Mouse (Mus musculus): Measurements from ENCODE around the gene Kif5c. TPM values are rescaled to one million over a fixed set of nuclear protein-coding genes. Genes with fewer than 3 reads are reported as not detected.

Gene Kif5c
- polyA plus RNA-seq, 1 experiment from 2014 or later: 148 TPM

DNA sequence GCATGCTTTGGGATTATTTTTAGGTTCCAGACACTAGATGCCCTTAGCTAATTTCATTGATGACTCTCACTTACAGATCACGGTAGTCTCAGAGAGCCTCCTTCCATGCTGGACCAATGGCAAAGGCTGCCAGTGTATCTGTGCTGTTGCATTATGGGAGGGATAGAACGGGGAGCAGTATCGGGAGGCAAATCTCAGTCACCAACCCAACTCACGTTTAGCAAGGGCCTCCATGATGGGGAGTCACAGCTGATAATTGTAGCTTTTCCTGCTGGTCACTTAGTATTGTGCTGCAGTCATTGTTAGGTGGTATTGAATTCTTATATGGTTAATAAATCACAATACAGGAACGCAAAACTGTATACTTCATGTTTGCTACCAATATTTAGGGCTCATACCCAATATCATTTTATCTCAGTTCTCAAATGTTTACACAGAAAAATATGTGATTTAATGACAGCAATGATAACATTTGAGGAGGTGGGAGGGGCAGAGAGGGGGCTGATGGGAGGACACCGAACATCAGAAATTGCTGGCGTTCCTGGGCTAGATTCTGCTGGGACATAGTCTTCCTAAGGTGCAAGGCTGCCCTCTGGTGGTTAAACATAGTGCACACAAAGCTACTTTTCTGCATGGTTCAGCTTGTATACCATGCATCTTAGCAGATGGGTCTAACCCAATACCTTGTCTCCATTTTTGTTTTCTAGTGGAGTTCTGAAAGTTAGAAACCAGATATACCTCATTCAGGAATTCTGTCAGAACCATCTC lies 115.1 kb downstream of the Kif5c start:
- ATAC-seq: peak; percentile 73

DNA sequence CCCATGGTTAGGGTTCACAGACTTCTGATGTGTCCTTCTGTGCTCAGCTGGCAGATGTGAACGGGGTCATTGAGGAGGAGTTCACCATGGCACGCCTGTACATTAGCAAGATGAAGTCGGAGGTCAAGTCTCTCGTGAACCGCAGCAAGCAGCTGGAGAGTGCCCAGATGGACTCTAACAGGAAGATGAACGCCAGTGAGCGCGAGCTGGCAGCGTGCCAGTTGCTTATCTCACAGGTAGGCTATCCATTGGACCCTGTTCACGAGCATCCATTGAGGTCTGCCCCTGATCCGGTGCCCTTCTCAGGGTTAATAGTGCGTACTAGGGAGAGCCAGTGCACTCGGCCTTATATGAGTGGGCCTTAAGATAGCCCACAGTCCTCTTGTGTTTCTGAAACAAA lies 116.3 kb downstream of the Kif5c start:
- no peaks in the 10 kb centered on the region for H3K4me1 ChIP-seq (ENCODE audit: control insufficient read depth, insufficient read depth, low read length)
- no peak for DNase-seq (ENCODE audit: low spot score)
- no peak overlapping the region for H3K4me3 ChIP-seq (ENCODE audit: low read depth, low read length)
- H3K9ac ChIP-seq (ENCODE audit: low read length): no peak overlapping the region
- WGBS: 88% methylated on average over 13 of the region's 13 CpGs
- H3K4me2 ChIP-seq (ENCODE audit: low read length): no peak overlapping the region
- peaks cover 83% of the 10 kb centered on the region for H3K36me3 ChIP-seq (ENCODE audit: control insufficient read depth, insufficient read depth, low read length)
- H3K27ac ChIP-seq (ENCODE audit: low read depth, low read length): no peak overlapping the region
- H3K9me3 ChIP-seq (replicated peaks; ENCODE audit: control insufficient read depth, low read length): no peaks in the 10 kb centered on the region
- no peak for ATAC-seq
- H3K27me3 ChIP-seq (replicated peaks; ENCODE audit: control insufficient read depth, insufficient read depth, low read length): no peaks in the 10 kb centered on the region

More for the DNA sequence above, 115.1 kb downstream of the Kif5c start:
- Histone ChIP-seq H3K27ac (ENCODE audit: low read depth, low read length) (no peak overlapping the region), H3K9me3 (replicated peaks; ENCODE audit: control insufficient read depth, low read length) (no peaks in the 10 kb centered on the region), H3K4me3 (ENCODE audit: low read depth, low read length) (no peak overlapping the region), H3K36me3 (ENCODE audit: control insufficient read depth, insufficient read depth, low read length) (peaks cover 82% of the 10 kb centered on the region), H3K4me2 (ENCODE audit: low read length) (no peak overlapping the region), H3K27me3 (replicated peaks; ENCODE audit: control insufficient read depth, insufficient read depth, low read length) (no peaks in the 10 kb centered on the region), H3K4me1 (ENCODE audit: control insufficient read depth, insufficient read depth, low read length) (no peaks in the 10 kb centered on the region), H3K9ac (ENCODE audit: low read length) (no peak overlapping the region)
- 57% methylated on average over 7 of the region's 7 CpGs for WGBS
- DNase-seq (ENCODE audit: low spot score): peak; percentile 94

DNA sequence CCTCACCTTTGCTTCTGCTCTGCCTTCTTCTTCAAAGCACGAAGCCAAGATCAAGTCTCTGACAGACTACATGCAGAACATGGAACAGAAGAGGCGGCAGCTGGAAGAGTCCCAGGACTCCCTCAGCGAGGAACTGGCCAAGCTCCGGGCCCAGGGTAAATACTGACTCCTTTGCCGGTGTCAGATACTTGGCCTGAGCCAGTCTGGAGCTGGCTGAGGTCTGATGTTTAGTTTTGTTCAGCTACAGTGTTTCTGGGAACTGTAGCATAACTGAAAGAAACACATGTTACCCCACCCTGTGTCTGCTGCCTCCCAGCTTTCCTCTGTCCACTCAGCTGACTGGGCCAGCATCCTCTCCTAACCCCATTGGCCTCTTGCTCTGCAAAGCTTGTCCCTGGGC lies 119.9 kb downstream of the Kif5c start:
- ATAC-seq: no peak
- Histone ChIP-seq H3K4me2 (ENCODE audit: low read length) (no peak overlapping the region), H3K27ac (ENCODE audit: low read depth, low read length) (no peak overlapping the region), H3K4me3 (ENCODE audit: low read depth, low read length) (no peak overlapping the region), H3K27me3 (replicated peaks; ENCODE audit: control insufficient read depth, insufficient read depth, low read length) (no peaks in the 10 kb centered on the region), H3K9me3 (replicated peaks; ENCODE audit: control insufficient read depth, low read length) (no peaks in the 10 kb centered on the region), H3K9ac (ENCODE audit: low read length) (no peak overlapping the region), H3K36me3 (ENCODE audit: control insufficient read depth, insufficient read depth, low read length) (peaks cover 87% of the 10 kb centered on the region), H3K4me1 (ENCODE audit: control insufficient read depth, insufficient read depth, low read length) (peaks cover 8% of the 10 kb centered on the region; the same call in 1 of the 2 replicates)
- 94% methylated on average over 5 of the region's 5 CpGs for WGBS
- no peak for DNase-seq (ENCODE audit: low spot score)

DNA sequence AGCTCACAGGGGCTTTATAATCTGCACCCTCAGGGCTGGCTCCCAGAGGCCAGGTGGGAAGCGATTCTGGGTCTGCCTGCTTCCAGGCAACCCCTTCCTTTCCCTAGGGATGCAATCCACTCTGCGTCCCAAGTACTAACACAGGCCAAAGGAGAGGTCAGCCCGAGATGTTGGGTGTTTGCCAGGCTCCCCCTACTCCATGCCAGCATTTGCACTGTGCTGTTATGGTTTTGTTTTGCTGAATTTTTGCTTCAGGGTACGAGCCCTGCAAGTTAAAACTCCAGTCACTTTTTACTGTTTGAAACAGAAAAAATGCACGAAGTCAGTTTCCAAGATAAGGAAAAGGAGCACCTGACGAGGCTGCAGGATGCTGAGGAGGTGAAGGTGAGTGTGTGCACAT lies 121.9 kb downstream of the Kif5c start:
- ATAC-seq: no peak
- H3K4me1 ChIP-seq (ENCODE audit: control insufficient read depth, insufficient read depth, low read length): peaks cover 8% of the 10 kb centered on the region; the same call in 1 of the 2 replicates
- 77% methylated on average over 6 of the region's 6 CpGs for WGBS

DNA sequence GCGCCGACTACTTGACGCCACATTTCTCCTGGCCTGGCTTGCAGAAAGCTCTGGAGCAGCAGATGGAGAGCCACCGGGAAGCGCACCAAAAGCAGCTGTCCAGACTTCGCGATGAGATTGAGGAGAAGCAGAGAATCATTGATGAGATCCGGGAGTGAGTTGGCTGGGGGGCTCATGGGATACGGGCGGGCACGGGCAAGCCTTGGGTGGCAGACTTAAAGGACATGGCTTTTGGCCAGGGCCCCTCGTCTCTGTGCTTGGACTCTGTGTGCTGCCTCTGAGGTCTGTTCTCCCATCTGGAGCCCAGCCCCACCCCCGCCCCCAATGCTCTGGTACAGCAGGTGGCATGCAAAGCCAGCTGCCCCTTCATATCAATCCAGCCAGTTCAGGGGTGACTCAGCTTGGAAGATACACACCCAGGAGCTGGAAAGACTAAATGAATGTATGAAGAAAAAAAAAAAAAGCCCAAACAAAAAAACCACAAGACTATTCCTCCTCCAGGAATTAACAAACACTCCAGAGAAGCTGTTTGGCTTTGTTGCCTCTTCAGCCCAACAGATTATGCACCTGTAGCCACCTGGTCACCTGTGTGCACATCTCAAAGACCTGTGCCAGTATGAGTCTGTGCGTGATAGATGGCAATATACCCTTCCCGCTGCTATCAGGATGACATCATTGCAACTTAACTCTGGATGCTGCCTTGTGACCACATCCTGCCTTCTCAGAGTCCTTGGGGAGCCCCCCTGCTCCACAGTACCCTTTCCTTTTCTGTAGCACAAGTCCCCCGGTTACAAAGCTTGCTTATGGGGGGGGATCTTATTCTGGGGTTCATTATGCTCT lies 123.0 kb downstream of the Kif5c start:
- DNase-seq (ENCODE audit: low spot score): peak; percentile 82

More for the DNA sequence above, 121.9 kb downstream of the Kif5c start:
- H3K4me2 ChIP-seq (ENCODE audit: low read length): no peak overlapping the region
- no peaks in the 10 kb centered on the region for H3K27me3 ChIP-seq (replicated peaks; ENCODE audit: control insufficient read depth, insufficient read depth, low read length)
- no peak overlapping the region for H3K9ac ChIP-seq (ENCODE audit: low read length)
- peaks cover 92% of the 10 kb centered on the region for H3K36me3 ChIP-seq (ENCODE audit: control insufficient read depth, insufficient read depth, low read length)
- H3K27ac ChIP-seq (ENCODE audit: low read depth, low read length): peak overlapping the region; percentile 77
- DNase-seq (ENCODE audit: low spot score): no peak
- H3K4me3 ChIP-seq (ENCODE audit: low read depth, low read length): no peak overlapping the region
- H3K9me3 ChIP-seq (replicated peaks; ENCODE audit: control insufficient read depth, low read length): no peaks in the 10 kb centered on the region

DNA sequence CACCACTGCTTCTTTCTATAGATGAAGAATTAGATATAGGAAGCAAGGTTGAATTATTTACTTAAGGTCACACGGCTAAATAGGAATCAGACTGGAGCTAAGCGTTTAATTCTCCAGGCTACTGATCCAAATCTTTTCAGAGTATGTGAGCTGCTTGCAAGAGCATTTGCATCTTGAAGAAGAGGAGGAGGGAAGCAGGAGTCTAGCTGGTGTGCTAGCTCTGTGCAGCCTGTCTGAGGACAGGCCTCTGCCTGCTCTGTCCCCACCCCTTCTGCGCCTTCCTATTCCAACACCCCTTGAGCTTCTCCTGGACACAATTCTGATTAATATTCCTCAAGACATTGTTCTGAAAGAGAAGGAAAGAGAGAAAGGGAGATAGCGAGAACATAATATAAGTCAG lies 123.8 kb downstream of the Kif5c start:
- H3K4me2 ChIP-seq (ENCODE audit: low read length): no peak overlapping the region
- peaks cover 96% of the 10 kb centered on the region for H3K36me3 ChIP-seq (ENCODE audit: control insufficient read depth, insufficient read depth, low read length)
- H3K9ac ChIP-seq (ENCODE audit: low read length): no peak overlapping the region
- ATAC-seq (no peak), DNase-seq (ENCODE audit: low spot score) (no peak)
- no peaks in the 10 kb centered on the region for H3K27me3 ChIP-seq (replicated peaks; ENCODE audit: control insufficient read depth, insufficient read depth, low read length)
- peak overlapping the region; percentile 46; the same call in 1 of the 2 replicates for H3K27ac ChIP-seq (ENCODE audit: low read depth, low read length)
- 88% methylated on average over 4 of the region's 4 CpGs for WGBS
- H3K4me3 ChIP-seq (ENCODE audit: low read depth, low read length): no peak overlapping the region
- H3K4me1 ChIP-seq (ENCODE audit: control insufficient read depth, insufficient read depth, low read length): peaks cover 8% of the 10 kb centered on the region; the same call in 1 of the 2 replicates
- H3K9me3 ChIP-seq (replicated peaks; ENCODE audit: control insufficient read depth, low read length): no peaks in the 10 kb centered on the region

More for the DNA sequence above, 123.0 kb downstream of the Kif5c start:
- Histone ChIP-seq H3K4me2 (ENCODE audit: low read length) (no peak overlapping the region), H3K27ac (ENCODE audit: low read depth, low read length) (peak overlapping the region; percentile 77), H3K27me3 (replicated peaks; ENCODE audit: control insufficient read depth, insufficient read depth, low read length) (no peaks in the 10 kb centered on the region), H3K9me3 (replicated peaks; ENCODE audit: control insufficient read depth, low read length) (no peaks in the 10 kb centered on the region), H3K9ac (ENCODE audit: low read length) (no peak overlapping the region), H3K4me1 (ENCODE audit: control insufficient read depth, insufficient read depth, low read length) (peaks cover 8% of the 10 kb centered on the region; the same call in 1 of the 2 replicates), H3K4me3 (ENCODE audit: low read depth, low read length) (no peak overlapping the region), H3K36me3 (ENCODE audit: control insufficient read depth, insufficient read depth, low read length) (peaks cover 93% of the 10 kb centered on the region)
- ATAC-seq: peak; percentile 72
- WGBS: 58% methylated on average over 16 of the region's 16 CpGs

DNA sequence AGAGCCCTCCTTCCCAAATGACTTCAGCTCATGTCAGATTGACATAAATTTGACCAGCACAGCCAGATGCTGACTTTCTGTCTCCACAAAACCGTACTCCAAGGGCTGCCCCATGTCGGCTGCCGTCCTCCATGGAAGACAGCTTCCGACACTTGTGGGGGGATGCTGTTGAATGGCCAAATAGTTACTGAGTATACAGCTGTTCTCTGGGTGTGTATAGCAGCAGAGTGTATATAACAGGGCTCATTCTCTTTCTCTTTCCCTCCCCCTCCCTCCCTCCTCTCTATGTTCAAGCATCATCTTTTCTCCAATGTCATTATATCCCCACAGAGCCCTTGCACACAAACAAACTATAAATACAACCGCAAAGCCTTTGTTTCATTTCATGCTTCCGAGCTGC lies 124.7 kb downstream of the Kif5c start:
- Histone ChIP-seq H3K9me3 (replicated peaks; ENCODE audit: control insufficient read depth, low read length) (no peaks in the 10 kb centered on the region), H3K36me3 (ENCODE audit: control insufficient read depth, insufficient read depth, low read length) (peaks cover 92% of the 10 kb centered on the region), H3K27me3 (replicated peaks; ENCODE audit: control insufficient read depth, insufficient read depth, low read length) (no peaks in the 10 kb centered on the region), H3K27ac (ENCODE audit: low read depth, low read length) (no peak overlapping the region), H3K4me2 (ENCODE audit: low read length) (no peak overlapping the region), H3K9ac (ENCODE audit: low read length) (no peak overlapping the region), H3K4me1 (ENCODE audit: control insufficient read depth, insufficient read depth, low read length) (peaks cover 8% of the 10 kb centered on the region; the same call in 1 of the 2 replicates), H3K4me3 (ENCODE audit: low read depth, low read length) (no peak overlapping the region)
- DNase-seq (ENCODE audit: low spot score) (no peak), ATAC-seq (no peak)
- whole genome bisulfite sequencing: 73% methylated on average over 6 of the region's 6 CpGs

DNA sequence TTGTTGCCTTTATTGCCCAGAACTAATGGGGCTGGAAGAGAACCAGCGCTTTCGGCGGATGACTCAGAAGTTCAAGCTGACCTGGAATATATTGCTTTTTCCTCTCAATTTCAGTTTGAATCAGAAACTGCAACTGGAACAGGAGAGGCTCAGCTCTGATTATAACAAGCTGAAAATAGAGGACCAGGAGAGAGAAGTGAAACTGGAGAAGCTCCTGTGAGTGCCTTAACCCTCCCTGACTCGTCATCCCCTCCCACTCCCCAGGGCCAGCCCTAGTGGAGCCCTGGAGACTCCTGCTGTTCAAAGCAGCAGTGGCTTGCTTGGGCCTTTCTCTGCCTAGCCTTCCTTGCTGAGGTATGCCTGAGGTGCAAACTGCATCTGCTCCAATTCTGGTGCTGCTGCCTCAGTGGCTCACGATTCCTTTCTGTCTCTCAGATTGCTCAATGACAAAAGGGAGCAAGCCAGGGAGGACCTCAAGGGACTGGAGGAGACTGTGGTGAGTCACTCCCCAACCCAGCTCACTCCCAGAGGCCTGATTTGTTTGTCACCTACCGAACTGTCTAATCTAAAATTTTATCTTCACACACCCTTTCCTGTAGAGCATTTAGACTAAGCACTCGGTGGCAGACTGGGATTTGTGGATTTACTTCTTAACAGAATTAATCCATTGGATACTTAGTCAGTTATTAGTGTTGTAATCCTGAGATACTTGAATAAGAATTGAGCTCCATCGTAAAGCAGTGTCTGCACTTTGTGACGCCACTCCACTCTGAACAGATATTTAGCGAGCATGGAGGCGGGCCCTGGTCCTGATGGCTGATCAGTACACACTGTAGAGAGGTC lies 125.4 kb downstream of the Kif5c start:
- no peak overlapping the region for H3K4me3 ChIP-seq (ENCODE audit: low read depth, low read length)
- peaks cover 92% of the 10 kb centered on the region for H3K36me3 ChIP-seq (ENCODE audit: control insufficient read depth, insufficient read depth, low read length)
- DNase-seq (ENCODE audit: low spot score) (no peak), ATAC-seq (0 out of 2 replicates have a peak, but pooled peaks have one; percentile 2)
- no peak overlapping the region for H3K4me2 ChIP-seq (ENCODE audit: low read length)
- H3K9ac ChIP-seq (ENCODE audit: low read length): no peak overlapping the region
- H3K27me3 ChIP-seq (replicated peaks; ENCODE audit: control insufficient read depth, insufficient read depth, low read length): no peaks in the 10 kb centered on the region
- H3K27ac ChIP-seq (ENCODE audit: low read depth, low read length): peak overlapping the region; percentile 70
- H3K9me3 ChIP-seq (replicated peaks; ENCODE audit: control insufficient read depth, low read length): no peaks in the 10 kb centered on the region
- WGBS: 68% methylated on average over 11 of the region's 11 CpGs
- H3K4me1 ChIP-seq (ENCODE audit: control insufficient read depth, insufficient read depth, low read length): peaks cover 8% of the 10 kb centered on the region; the same call in 1 of the 2 replicates
